Mouse (Mus musculus): Measurements from ENCODE around the gene Klrb1a. TPM values are rescaled to one million over a fixed set of nuclear protein-coding genes. Genes with fewer than 3 reads are reported as not detected.

The Klrb1a gene
- polyA plus RNA-seq (2015; fragmentation: Nextera tagmentation; extraction: Ambion mirVana): 0.21 and 0.38 TPM in 2 replicates

GRCm38 (mm10) chr6:128623433-128623832, at the start of gene Klrb1a:
Gene Klrb1a, minus strand, starts transcription at chr6:128623533.

GRCm38 (mm10) chr6:128662206-128662605, 38.9 kb upstream of the Klrb1a start, which contains the start of gene Clec2h:
Gene Clec2h, plus strand, starts transcription at chr6:128662385.

DNA sequence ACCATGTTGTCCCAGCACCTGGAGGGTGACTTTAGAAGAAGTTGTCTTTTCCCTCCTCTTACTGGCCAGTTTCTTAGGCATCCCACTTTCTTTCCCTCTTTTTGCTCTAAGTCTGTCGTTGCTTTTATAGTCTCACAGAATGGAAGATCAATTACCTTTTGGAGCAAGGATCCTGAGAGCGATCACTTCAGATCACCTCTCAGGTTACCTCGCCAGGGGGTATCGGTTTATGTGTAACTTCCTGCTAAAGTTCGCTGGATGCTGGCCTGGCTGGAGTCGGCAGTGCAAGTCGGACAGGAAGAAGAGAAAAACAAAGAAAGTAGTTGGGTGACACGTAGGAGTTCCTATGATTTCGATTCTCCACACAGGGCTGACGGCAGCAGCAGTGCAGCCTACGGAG, 41.8 kb downstream of the Klrb1a start, which contains the start of gene A2ml1:
A2ml1 (minus strand) TSS at position 101 of the 400 bp plus-strand sequence.

Other genes starting within 250 kb of the Klrb1a start
- gene Tex52, start 248.1 kb downstream of the Klrb1a start, polyA plus RNA-seq (2015; fragmentation: Nextera tagmentation; extraction: Ambion mirVana): 0.47 and 0.85 TPM in 2 replicates
- not detected in 2 replicates for gene Gm44596, start 248.0 kb downstream of the Klrb1a start, polyA plus RNA-seq (2015; fragmentation: Nextera tagmentation; extraction: Ambion mirVana)
- 12.0 and 16.8 TPM in 2 replicates for gene Nrip2, start 224.2 kb downstream of the Klrb1a start, polyA plus RNA-seq (2015; fragmentation: Nextera tagmentation; extraction: Ambion mirVana)
- 30.7 and 35.2 TPM in 2 replicates for gene Itfg2, start 198.6 kb downstream of the Klrb1a start, polyA plus RNA-seq (2015; fragmentation: Nextera tagmentation; extraction: Ambion mirVana)
- 209 and 224 TPM in 2 replicates for gene Fkbp4, start 184.9 kb downstream of the Klrb1a start, polyA plus RNA-seq (2015; fragmentation: Nextera tagmentation; extraction: Ambion mirVana)
- gene Pzp, start 96.8 kb downstream of the Klrb1a start, polyA plus RNA-seq (2015; fragmentation: Nextera tagmentation; extraction: Ambion mirVana): 0.30 and 0.57 TPM in 2 replicates
- 13.2 and 17.3 TPM in 2 replicates for gene A2ml1, start 41.9 kb downstream of the Klrb1a start, polyA plus RNA-seq (2015; fragmentation: Nextera tagmentation; extraction: Ambion mirVana)
- not detected in 2 replicates for gene Clec2h, start 38.9 kb upstream of the Klrb1a start, polyA plus RNA-seq (2015; fragmentation: Nextera tagmentation; extraction: Ambion mirVana)
- 0.93 and 0.99 TPM in 2 replicates for gene Klrb1, start 99.5 kb upstream of the Klrb1a start, polyA plus RNA-seq (2015; fragmentation: Nextera tagmentation; extraction: Ambion mirVana)
- gene Klrb1c, start 165.7 kb upstream of the Klrb1a start, polyA plus RNA-seq (2015; fragmentation: Nextera tagmentation; extraction: Ambion mirVana): 0.13 TPM in 1 of 2 replicates, not detected in the other
- gene Gm44511, start 202.8 kb upstream of the Klrb1a start, polyA plus RNA-seq (2015; fragmentation: Nextera tagmentation; extraction: Ambion mirVana): not detected in 2 replicates
- not detected in 2 replicates for gene Klrb1b, start 202.8 kb upstream of the Klrb1a start, polyA plus RNA-seq (2015; fragmentation: Nextera tagmentation; extraction: Ambion mirVana)